Mouse (Mus musculus) heart, embryonic 15.5 days (tissue): ENCODE data around the gene Bcl7b. TPM values are rescaled to one million over a fixed set of nuclear protein-coding genes. Genes with fewer than 3 reads are reported as not detected.
"Not testable (repeated sequence)": the region's sequence is repeated elsewhere in the genome, so short reads cannot be mapped to it uniquely, and the experiment has no call there.

Experiments used
- ATAC-seq: fragments of 200-750 bp; cut with Nextera tagmentation; replicated peaks from 2 replicates; pipeline ENCODE4 v1.8.0; 2017; ENCODE audit warnings: low read depth, moderate TSS enrichment; ENCODE audit not compliant: insufficient number of reproducible peaks, insufficient read depth, low FRiP score
- H3K27ac ChIP-seq: fragments of 300-500 bp; sonication (generic); 2 replicates; pipeline ENCODE4 v1.5.1; 2015; ENCODE audit warnings: mild to moderate bottlenecking, inconsistent platforms
- H3K27me3 ChIP-seq: fragments of 300-500 bp; sonication (generic); 2 replicates; pipeline ENCODE4 v1.6.1; 2015; ENCODE audit warnings: inconsistent platforms
- H3K36me3 ChIP-seq: fragments of 300-500 bp; sonication (generic); 2 replicates; pipeline ENCODE4 v1.6.1; 2015; ENCODE audit warnings: mild to moderate bottlenecking, inconsistent platforms
- H3K4me1 ChIP-seq: fragments of 300-500 bp; sonication (generic); replicated peaks from 2 replicates; pipeline ENCODE4 v1.6.1; 2015; ENCODE audit warnings: inconsistent platforms
- H3K4me2 ChIP-seq: fragments of 300-500 bp; sonication (generic); 2 replicates; pipeline ENCODE4 v1.6.1; 2015; ENCODE audit warnings: inconsistent platforms, mild to moderate bottlenecking, moderate library complexity
- H3K4me3 ChIP-seq: fragments of 300-500 bp; sonication (generic); 2 replicates; pipeline ENCODE4 v1.5.1; 2015; ENCODE audit warnings: mild to moderate bottlenecking, inconsistent platforms
- H3K9ac ChIP-seq: fragments of 300-500 bp; sonication (generic); 2 replicates; pipeline ENCODE4 v1.6.1; 2015; ENCODE audit warnings: mild to moderate bottlenecking, inconsistent platforms
- H3K9me3 ChIP-seq: fragments of 300-500 bp; sonication (generic); replicated peaks from 2 replicates; pipeline ENCODE4 v1.6.1; 2016; ENCODE audit warnings: inconsistent platforms
- WGBS: fragments of 180-500 bp; shearing (Covaris S2); methylation state at CpG from one replicate; pipeline ENCODE4 v1.1.7; 2015; ENCODE audit warnings: mixed read lengths; 5-methylcytosine and 5-hydroxymethylcytosine counted together
- microRNA-seq: library from miRNA; unstranded; fragments of <30 nt; microRNA quantifications from one replicate; pipeline ENCODE4, GENCODE M21; 2016
- polyA plus RNA-seq: library from polyadenylated mRNA; unstranded; fragments of >200 nt; fragmentation: Nextera tagmentation; extraction: Ambion mirVana; gene quantifications from 2 replicates; pipeline ENCODE4 v1.2.1, GENCODE M21; 2015

Bcl7b gene
- polyA plus RNA-seq, 1 experiment from 2014 or later: 39.3 TPM

- H3K27me3 ChIP-seq: no peaks in the 10 kb centered on the region
- 93% methylated on average over 7 of the region's 7 CpGs for WGBS
- no peak overlapping the region for H3K4me2 ChIP-seq
- no peak overlapping the region for H3K9ac ChIP-seq
- no peaks in the 10 kb centered on the region for H3K9me3 ChIP-seq
- no peak for ATAC-seq
- peaks cover 82% of the 10 kb centered on the region for H3K36me3 ChIP-seq
- H3K4me1 ChIP-seq: peaks cover 5% of the 10 kb centered on the region; the same call in 1 of the 2 replicates
- H3K4me3 ChIP-seq: no peak overlapping the region
- H3K27ac ChIP-seq: no peak overlapping the region
Observed at GRCm38 (mm10) chr5:135222066-135222465, 54.0 kb downstream of the Bcl7b start.

- H3K4me1 ChIP-seq: no peaks in the 10 kb centered on the region
- H3K27me3 ChIP-seq: no peaks in the 10 kb centered on the region
- 91% methylated on average over 3 of the region's 3 CpGs for WGBS
- H3K9me3 ChIP-seq: no peaks in the 10 kb centered on the region
- H3K4me3 ChIP-seq: no peak overlapping the region
- peaks cover 80% of the 10 kb centered on the region for H3K36me3 ChIP-seq
- ATAC-seq: no peak
- H3K4me2 ChIP-seq: no peak overlapping the region
- no peak overlapping the region for H3K9ac ChIP-seq
- no peak overlapping the region for H3K27ac ChIP-seq
Observed at GRCm38 (mm10) chr5:135224169-135224568, 56.1 kb downstream of the Bcl7b start.

GRCm38 (mm10) chr5:135225879-135226278 is 57.8 kb downstream of the Bcl7b start:
- not testable (repeated sequence) for H3K27me3 ChIP-seq, H3K9me3 ChIP-seq, H3K4me2 ChIP-seq, H3K4me3 ChIP-seq, H3K9ac ChIP-seq, H3K4me1 ChIP-seq, ATAC-seq, H3K27ac ChIP-seq
- WGBS: 97% methylated on average over 4 of the region's 4 CpGs
- peaks cover 84% of the 10 kb centered on the region for H3K36me3 ChIP-seq

- Histone ChIP-seq H3K27ac (no peak overlapping the region), H3K36me3 (peaks cover 91% of the 10 kb centered on the region), H3K4me1 (no peaks in the 10 kb centered on the region), H3K4me3 (no peak overlapping the region), H3K9me3 (no peaks in the 10 kb centered on the region), H3K9ac (no peak overlapping the region), H3K4me2 (no peak overlapping the region), H3K27me3 (no peaks in the 10 kb centered on the region)
- ATAC-seq: no peak
- WGBS: 78% methylated on average over 4 of the region's 4 CpGs
Observed at GRCm38 (mm10) chr5:135230186-135230585, 62.1 kb downstream of the Bcl7b start.

Small RNAs within 50 kb of the gene (microRNA-seq; reads per million reads assigned to microRNA genes)
- gene Gm25315: not detected

Other genes with a start within 250 kb of the Bcl7b start
- 6.6 and 11.7 TPM in 2 replicates for gene Mettl27, start 235.9 kb upstream of the Bcl7b start, polyA plus RNA-seq
- 1.1 and 4.2 TPM in 2 replicates for gene Cldn4, start 221.3 kb upstream of the Bcl7b start, polyA plus RNA-seq
- 7.7 and 18.1 TPM in 2 replicates for gene Cldn3, start 182.1 kb upstream of the Bcl7b start, polyA plus RNA-seq
- gene Abhd11, start 159.1 kb upstream of the Bcl7b start, polyA plus RNA-seq: 70.0 and 74.5 TPM in 2 replicates
- 6.2 and 10.2 TPM in 2 replicates for gene Stx1a, start 144.8 kb upstream of the Bcl7b start, polyA plus RNA-seq
- gene Dnajc30, start 104.1 kb upstream of the Bcl7b start, polyA plus RNA-seq: 27.2 and 32.1 TPM in 2 replicates
- 49.4 and 68.2 TPM in 2 replicates for gene Bud23, start 103.3 kb upstream of the Bcl7b start, polyA plus RNA-seq
- gene Vps37d, start 90.0 kb upstream of the Bcl7b start, polyA plus RNA-seq: 2.5 and 4.1 TPM in 2 replicates
- gene Mlxipl, start 78.4 kb upstream of the Bcl7b start, polyA plus RNA-seq: 1.4 and 2.2 TPM in 2 replicates
- gene Tbl2, start 18.6 kb upstream of the Bcl7b start, polyA plus RNA-seq: 17.2 and 20.2 TPM in 2 replicates
- 20.9 and 25.8 TPM in 2 replicates for gene Baz1b, start 19.0 kb downstream of the Bcl7b start, polyA plus RNA-seq
- gene Fzd9, start 82.9 kb downstream of the Bcl7b start, polyA plus RNA-seq: 5.0 and 7.4 TPM in 2 replicates
- 0.15 TPM in 1 of 2 replicates, not detected in the other for gene Fkbp6, start 181.8 kb downstream of the Bcl7b start, polyA plus RNA-seq
- not detected in 2 replicates for gene Trim50, start 185.0 kb downstream of the Bcl7b start, polyA plus RNA-seq
- 19.6 and 23.7 TPM in 2 replicates for gene Nsun5, start 201.7 kb downstream of the Bcl7b start, polyA plus RNA-seq
- 7.0 and 9.5 TPM in 2 replicates for gene Pom121, start 226.3 kb downstream of the Bcl7b start, polyA plus RNA-seq